Mouse (Mus musculus) hindbrain, embryonic 10.5 days (tissue): ENCODE data around the gene Mptx1. TPM values are rescaled to one million over a fixed set of nuclear protein-coding genes. Genes with fewer than 3 reads are reported as not detected.
"Not testable (repeated sequence)": the region's sequence is repeated elsewhere in the genome, so short reads cannot be mapped to it uniquely, and the experiment has no call there.

Experiments used
- DNase-seq: peaks from one replicate; pipeline ENCODE4 v3.0.0-alpha.2; 2017; ENCODE audit warnings: low spot score
- H3K27ac ChIP-seq: fragments of 300-500 bp; sonication (generic); 2 replicates; pipeline ENCODE4 v1.5.1; 2016; ENCODE audit warnings: mild to moderate bottlenecking, moderate library complexity
- H3K27me3 ChIP-seq: fragments of 300-500 bp; sonication (generic); 2 replicates; pipeline ENCODE4 v1.6.1; 2016; ENCODE audit warnings: mild to moderate bottlenecking; ENCODE audit not compliant: poor library complexity, insufficient read depth, severe bottlenecking
- H3K36me3 ChIP-seq: fragments of 300-500 bp; sonication (generic); 2 replicates; pipeline ENCODE4 v1.6.1; 2016; ENCODE audit warnings: mild to moderate bottlenecking, moderate library complexity
- H3K4me1 ChIP-seq: fragments of 300-500 bp; sonication (generic); replicated peaks from 2 replicates; pipeline ENCODE4 v1.6.1; 2016; ENCODE audit warnings: mild to moderate bottlenecking
- H3K4me3 ChIP-seq: fragments of 300-500 bp; sonication (generic); 2 replicates; pipeline ENCODE4 v1.5.1; 2016; ENCODE audit warnings: mild to moderate bottlenecking, moderate library complexity
- H3K9me3 ChIP-seq: fragments of 300-500 bp; sonication (generic); 2 replicates; pipeline ENCODE4 v1.6.1; 2016; ENCODE audit warnings: mild to moderate bottlenecking, moderate library complexity
- WGBS: fragments of 180-500 bp; shearing (Covaris S2); methylation state at CpG from one replicate; pipeline ENCODE4 v1.1.7; 2016; 5-methylcytosine and 5-hydroxymethylcytosine counted together
- polyA plus RNA-seq: library from polyadenylated mRNA; unstranded; fragments of >200 nt; fragmentation: Nextera tagmentation; extraction: Ambion mirVana; gene quantifications from 2 replicates; pipeline ENCODE4 v1.2.1, GENCODE M21; 2016

The Mptx1 gene
- not detected in 2 replicates for polyA plus RNA-seq

DNA sequence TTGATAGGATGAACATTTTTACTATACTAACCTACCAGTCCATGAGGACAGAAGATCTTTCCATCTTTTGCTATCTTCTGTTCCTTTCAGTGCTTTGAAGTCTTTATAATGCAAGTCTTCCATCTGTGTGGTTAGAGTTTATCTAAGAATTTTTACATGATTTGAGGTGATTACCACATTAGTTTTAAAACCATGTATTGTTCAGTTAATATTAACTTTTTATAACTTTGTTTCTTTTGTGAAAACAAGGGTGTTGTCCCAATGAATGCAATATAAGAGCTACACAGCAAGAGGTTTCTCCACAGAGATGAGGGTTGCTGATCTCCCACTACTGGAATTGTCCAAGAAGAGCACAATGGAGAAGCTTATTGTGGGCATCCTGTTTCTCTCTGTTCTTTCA lies at the start of gene Mptx1:
TSS of gene Mptx1 (plus strand) at position 301 of the 400 bp plus-strand sequence.
- no peaks in the 10 kb centered on the region for H3K36me3 ChIP-seq
- no peaks in the 10 kb centered on the region for H3K9me3 ChIP-seq
- no peak within 1 kb of the TSS for H3K4me3 ChIP-seq
- H3K27ac ChIP-seq, result no peak within 1 kb of the TSS
- H3K4me1 ChIP-seq, result no peaks in the 10 kb centered on the region
- no peaks in the 10 kb centered on the region for H3K27me3 ChIP-seq
- no peak for DNase-seq

DNA sequence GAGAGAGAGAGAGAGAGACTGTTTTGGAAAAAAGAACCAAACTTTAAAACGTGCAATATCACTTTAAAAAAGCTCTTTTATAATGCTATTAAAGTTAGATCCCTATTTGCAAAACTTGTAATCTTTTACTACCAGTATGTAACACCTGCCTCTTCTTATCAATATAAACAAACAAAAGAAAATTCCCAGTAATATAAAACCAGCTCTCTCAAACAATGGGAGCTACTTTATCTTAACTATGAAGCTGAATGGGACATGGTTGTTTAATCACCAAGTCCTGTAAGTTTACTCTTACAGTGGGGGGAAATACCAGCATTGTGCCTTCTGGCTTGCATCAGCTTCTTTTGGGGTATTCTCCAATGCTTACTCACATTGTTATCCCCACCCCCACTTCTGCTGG lies 27.2 kb upstream of the Mptx1 start:
- H3K4me1 ChIP-seq, result no peaks in the 10 kb centered on the region
- DNase-seq, result no peak
- WGBS, result 68% methylated on average over 1 of the region's 1 CpGs

DNA sequence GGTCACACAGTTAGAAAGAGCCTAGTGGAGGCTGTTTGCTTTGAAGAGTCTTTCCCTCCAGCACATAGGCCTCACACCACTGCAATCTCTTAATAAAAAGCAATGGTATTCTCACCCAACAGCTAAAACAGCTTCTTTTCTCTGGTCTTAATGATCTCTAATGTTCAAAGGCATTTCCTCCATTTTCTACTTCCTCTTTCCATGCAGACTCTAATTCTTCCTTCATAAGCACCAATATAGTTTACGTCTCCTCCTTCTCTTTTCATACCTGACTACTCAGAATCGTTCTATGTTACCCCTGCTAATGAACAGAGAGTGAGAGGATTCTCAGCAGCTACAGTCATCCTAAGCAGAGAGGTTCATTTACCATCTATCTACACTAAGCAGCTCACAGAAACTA lies 13.0 kb upstream of the Mptx1 start:
- Histone ChIP-seq H3K27ac (no peak overlapping the region), H3K36me3 (no peaks in the 10 kb centered on the region), H3K9me3 (no peaks in the 10 kb centered on the region), H3K4me3 (no peak overlapping the region), H3K4me1 (no peaks in the 10 kb centered on the region), H3K27me3 (no peaks in the 10 kb centered on the region)
- WGBS, result 94% methylated on average over 2 of the region's 2 CpGs
- no peak for DNase-seq

More for the DNA sequence above, 27.2 kb upstream of the Mptx1 start:
- Histone ChIP-seq H3K27me3 (no peaks in the 10 kb centered on the region), H3K4me3 (no peak overlapping the region), H3K36me3 (no peaks in the 10 kb centered on the region), H3K27ac (no peak overlapping the region), H3K9me3 (no peaks in the 10 kb centered on the region)

DNA sequence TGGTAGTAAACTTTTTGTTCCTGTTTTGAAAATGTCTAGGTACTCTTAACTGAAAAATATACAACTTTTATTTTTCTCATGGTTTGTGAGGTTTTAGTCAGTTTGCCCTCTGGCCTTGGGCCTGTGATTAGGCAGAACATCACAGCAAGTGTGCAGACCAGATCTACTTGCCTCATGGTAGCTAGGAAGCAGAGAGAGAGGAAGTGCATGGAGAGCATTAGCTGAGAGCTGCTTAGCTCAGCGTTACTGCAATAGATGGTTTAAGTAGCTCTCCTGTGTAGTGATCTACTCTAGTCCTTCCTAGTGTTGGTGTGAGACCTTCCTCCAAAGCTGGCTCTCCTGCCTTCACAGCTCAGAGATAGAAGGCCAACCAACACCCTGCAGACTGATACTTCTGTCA lies 23.3 kb downstream of the Mptx1 start:
- H3K4me3 ChIP-seq, H3K36me3 ChIP-seq, DNase-seq, H3K9me3 ChIP-seq, H3K27ac ChIP-seq, H3K4me1 ChIP-seq, H3K27me3 ChIP-seq: not testable (repeated sequence)
- 88% methylated on average over 1 of the region's 1 CpGs for WGBS

DNA sequence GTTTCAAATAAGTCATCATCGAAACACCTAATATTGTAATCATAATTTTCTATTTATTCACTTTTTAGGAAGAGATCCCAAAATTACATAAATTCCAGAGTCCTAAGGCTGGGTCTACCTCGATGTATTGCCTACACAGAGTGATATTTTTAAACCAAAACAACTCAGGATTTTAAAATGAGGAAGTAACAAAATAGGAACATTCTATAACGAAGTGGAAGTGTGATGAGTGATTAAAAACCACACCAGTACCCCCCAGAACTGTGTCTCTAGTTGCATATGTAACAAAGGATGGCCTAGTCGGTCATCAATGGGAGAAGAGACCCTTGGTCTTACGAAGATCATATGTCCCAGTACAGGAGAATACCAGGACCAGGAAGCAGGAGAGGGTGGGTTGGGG lies 24.3 kb downstream of the Mptx1 start:
- H3K36me3 ChIP-seq, result no peaks in the 10 kb centered on the region
- no peak for DNase-seq
- no peaks in the 10 kb centered on the region for H3K4me1 ChIP-seq
- H3K27ac ChIP-seq, result no peak overlapping the region
- H3K4me3 ChIP-seq, result no peak overlapping the region
- 86% methylated on average over 5 of the region's 5 CpGs for WGBS
- no peaks in the 10 kb centered on the region for H3K9me3 ChIP-seq
- H3K27me3 ChIP-seq, result no peaks in the 10 kb centered on the region

DNA sequence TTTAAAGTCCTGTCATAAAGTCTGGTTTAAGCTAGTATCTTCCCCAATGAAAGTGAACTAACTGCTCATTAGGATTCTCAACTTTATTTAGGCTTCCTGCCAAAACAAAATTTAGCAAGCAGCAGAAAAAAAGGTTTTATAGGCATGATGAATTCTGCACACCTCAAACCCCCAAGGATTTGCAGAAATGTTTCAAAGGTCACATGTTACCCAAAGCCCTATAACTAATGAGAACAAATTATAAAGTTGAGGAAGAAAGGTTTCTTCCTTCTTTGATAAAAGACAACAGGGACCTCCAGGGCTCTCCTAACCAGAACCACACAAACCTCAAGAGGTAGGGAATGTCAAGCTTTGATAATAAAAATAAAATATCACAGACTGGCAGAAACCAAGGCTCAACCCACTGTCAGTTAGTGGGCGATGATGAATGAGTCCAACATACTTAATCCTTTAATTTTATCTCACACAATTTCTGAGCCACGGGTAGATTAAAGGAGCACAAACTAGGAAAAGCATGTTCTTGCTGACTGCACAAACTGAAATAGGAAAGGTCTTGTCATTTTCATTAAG lies 34.6 kb downstream of the Mptx1 start, which contains the start of gene Olfr417:
TSS of gene Olfr417 (plus strand) at position 241 of the 570 bp plus-strand sequence.
- no peaks in the 10 kb centered on the region for H3K27me3 ChIP-seq
- 85% methylated on average over 2 of the region's 2 CpGs for WGBS
- no peak within 1 kb of the TSS for H3K4me3 ChIP-seq
- no peak within 1 kb of the TSS for H3K27ac ChIP-seq
- no peaks in the 10 kb centered on the region for H3K36me3 ChIP-seq
- DNase-seq, result no peak
- no peaks in the 10 kb centered on the region for H3K4me1 ChIP-seq
- H3K9me3 ChIP-seq, result no peaks in the 10 kb centered on the region

DNA sequence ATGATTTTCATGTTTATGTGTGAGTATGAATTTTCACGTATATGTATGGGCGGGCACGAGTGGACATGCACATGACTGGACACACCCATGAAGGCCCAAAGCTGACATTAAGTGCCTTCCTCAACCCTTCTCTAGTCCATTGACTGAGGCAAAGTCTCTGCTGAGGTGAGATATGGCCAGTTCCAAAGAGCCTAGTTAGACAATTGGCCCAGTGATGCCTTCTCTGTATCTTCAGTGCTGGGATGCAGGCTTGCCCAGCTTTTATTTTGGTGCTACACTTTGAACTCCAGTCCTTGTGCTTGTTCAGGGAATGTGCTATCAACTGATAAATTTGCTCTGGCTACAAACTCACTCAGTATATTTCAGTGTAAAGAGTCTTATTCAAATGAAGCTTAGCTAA lies 43.5 kb downstream of the Mptx1 start:
- no peaks in the 10 kb centered on the region for H3K36me3 ChIP-seq
- 94% methylated on average over 3 of the region's 3 CpGs for WGBS
- H3K27ac ChIP-seq, result no peak overlapping the region
- H3K27me3 ChIP-seq, result no peaks in the 10 kb centered on the region
- H3K4me3 ChIP-seq, result no peak overlapping the region
- DNase-seq, result no peak
- H3K4me1 ChIP-seq, result no peaks in the 10 kb centered on the region
- H3K9me3 ChIP-seq, result no peaks in the 10 kb centered on the region

Other genes with a start within 250 kb of the Mptx1 start
- gene Olfr429, start 246.2 kb upstream of the Mptx1 start, polyA plus RNA-seq, result not detected in 2 replicates
- gene Olfr427, start 233.6 kb upstream of the Mptx1 start, polyA plus RNA-seq, result not detected in 2 replicates
- not detected in 2 replicates for gene Olfr231, start 209.4 kb upstream of the Mptx1 start, polyA plus RNA-seq
- not detected in 2 replicates for gene Olfr424, start 199.0 kb upstream of the Mptx1 start, polyA plus RNA-seq
- gene Olfr420, start 174.9 kb upstream of the Mptx1 start, polyA plus RNA-seq, result not detected in 2 replicates
- 0.78 and 1.5 TPM in 2 replicates for gene Spta1, start 157.7 kb upstream of the Mptx1 start, polyA plus RNA-seq
- not detected in 2 replicates for gene Olfr419, start 78.5 kb upstream of the Mptx1 start, polyA plus RNA-seq
- gene Olfr417, start 34.6 kb downstream of the Mptx1 start, polyA plus RNA-seq, result not detected in 2 replicates
- gene Olfr248, start 60.5 kb downstream of the Mptx1 start, polyA plus RNA-seq, result not detected in 2 replicates
- gene Olfr414, start 93.5 kb downstream of the Mptx1 start, polyA plus RNA-seq, result not detected in 2 replicates
- not detected in 2 replicates for gene Olfr220, start 111.6 kb downstream of the Mptx1 start, polyA plus RNA-seq
- gene Fmn2, start 171.3 kb downstream of the Mptx1 start, polyA plus RNA-seq, result 6.1 and 8.0 TPM in 2 replicates